Mouse (Mus musculus) CH12.LX (cell line): ENCODE measurements around the gene Immp2l.
"Not testable (repeated sequence)": the region's sequence is repeated elsewhere in the genome, so short reads cannot be mapped to it uniquely, and the experiment has no call there.

ENCODE experiments used
- CHD1 ChIP-seq: IDR thresholded peaks from 2 replicates; pipeline ENCODE4 v1.6.1; 2012; ENCODE audit warnings: low read depth, low read length, improper control_type of control experiment, inconsistent platforms
- CTCF ChIP-seq, 2 experiments: IDR thresholded peaks in 1 of 2; conservative IDR thresholded peaks in 1 of 2; 2 replicates each; pipeline ENCODE4 v1.5.1; 2011 to 2012; ENCODE audit warnings: low read depth in 2 of 2, low read length in 2 of 2, improper control_type of control experiment in 1 of 2, inconsistent platforms in 1 of 2, mild to moderate bottlenecking in 1 of 2, moderate library complexity in 1 of 2
- GABPA ChIP-seq: IDR thresholded peaks from 2 replicates; pipeline ENCODE4 v1.6.1; 2012; ENCODE audit warnings: low read depth, low read length, improper control_type of control experiment, inconsistent platforms; ENCODE audit not compliant: insufficient replicate concordance
- MAX ChIP-seq: IDR thresholded peaks from 2 replicates; pipeline ENCODE4 v1.6.1; 2011; ENCODE audit warnings: low read length, improper control_type of control experiment
- MEF2A ChIP-seq: IDR thresholded peaks from 2 replicates; pipeline ENCODE4 v1.6.1; 2014; ENCODE audit warnings: low read depth, mild to moderate bottlenecking, inconsistent platforms, low read length, improper control_type of control experiment, borderline replicate concordance
- MYC ChIP-seq: IDR thresholded peaks from 2 replicates; pipeline ENCODE4 v1.6.1; 2011; ENCODE audit warnings: low read depth, mild to moderate bottlenecking, improper control_type of control experiment, low read length
- NELFE ChIP-seq: IDR thresholded peaks from 2 replicates; pipeline ENCODE4 v1.6.1; 2011; ENCODE audit warnings: low read depth, low read length, improper control_type of control experiment
- POLR2A ChIP-seq: IDR thresholded peaks from 2 replicates; pipeline ENCODE4 v1.6.1; 2011; ENCODE audit warnings: low read depth, mild to moderate bottlenecking, improper control_type of control experiment, low read length
- RAD21 ChIP-seq: IDR thresholded peaks from 2 replicates; pipeline ENCODE4 v1.6.1; 2011; ENCODE audit warnings: low read depth, mild to moderate bottlenecking, low read length, improper control_type of control experiment, moderate library complexity
- SMC3 ChIP-seq: IDR thresholded peaks from 2 replicates; pipeline ENCODE4 v1.6.1; 2011; ENCODE audit warnings: low read depth, low read length, improper control_type of control experiment
- TCF12 ChIP-seq: IDR thresholded peaks from 2 replicates; pipeline ENCODE4 v1.6.1; 2014; ENCODE audit warnings: low read depth, mild to moderate bottlenecking, inconsistent platforms, low read length, improper control_type of control experiment
- USF1 ChIP-seq: IDR thresholded peaks from 2 replicates; pipeline ENCODE4 v1.6.1; 2014; ENCODE audit warnings: low read depth, mild to moderate bottlenecking, inconsistent platforms, low read length, improper control_type of control experiment
- USF2 ChIP-seq: conservative IDR thresholded peaks from 2 replicates; pipeline ENCODE4 v1.6.1; 2011; ENCODE audit warnings: low read depth, low read length, improper control_type of control experiment

DNA sequence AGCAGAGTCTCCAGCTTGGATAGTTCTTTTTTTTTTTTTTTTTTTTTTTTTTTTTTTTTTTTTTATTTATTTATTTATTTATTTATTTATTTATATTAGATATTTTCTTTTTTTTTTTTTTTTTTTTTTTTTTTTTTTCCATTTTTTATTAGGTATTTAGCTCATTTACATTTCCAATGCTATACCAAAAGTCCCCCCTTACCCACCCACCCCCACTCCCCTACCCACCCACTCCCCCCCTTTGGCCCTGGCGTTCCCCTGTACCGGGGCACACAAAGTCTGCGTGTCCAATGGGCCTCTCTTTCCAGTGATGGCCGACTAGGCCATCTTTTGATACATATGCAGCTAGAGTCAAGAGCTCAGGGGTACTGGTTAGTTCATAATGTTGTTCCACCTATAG, 753.9 kb downstream of the Immp2l start:
- TF ChIP-seq CTCF (conservative IDR thresholded peaks at IDR 0.05 in 1 of 2, IDR thresholded peaks at IDR 0.05 in 1 of 2; ENCODE audit: low read depth in 2 of 2, low read length in 2 of 2); POLR2A; GABPA; MAX; USF1; USF2; RAD21; MEF2A; CHD1; MYC; SMC3; TCF12; NELFE: not testable (repeated sequence)
